Mouse (Mus musculus): Measurements from ENCODE around the gene Crot. TPM values are rescaled to one million over a fixed set of nuclear protein-coding genes. Genes with fewer than 3 reads are reported as not detected.
A peak's percentile ranks its signal among the peaks of the same experiment; 100 is the strongest.
"Not testable (repeated sequence)": the region's sequence is repeated elsewhere in the genome, so short reads cannot be mapped to it uniquely, and the experiment has no call there.

Crot gene
- polyA plus RNA-seq, 1 experiment from 2014 or later = 57.5 TPM

DNA sequence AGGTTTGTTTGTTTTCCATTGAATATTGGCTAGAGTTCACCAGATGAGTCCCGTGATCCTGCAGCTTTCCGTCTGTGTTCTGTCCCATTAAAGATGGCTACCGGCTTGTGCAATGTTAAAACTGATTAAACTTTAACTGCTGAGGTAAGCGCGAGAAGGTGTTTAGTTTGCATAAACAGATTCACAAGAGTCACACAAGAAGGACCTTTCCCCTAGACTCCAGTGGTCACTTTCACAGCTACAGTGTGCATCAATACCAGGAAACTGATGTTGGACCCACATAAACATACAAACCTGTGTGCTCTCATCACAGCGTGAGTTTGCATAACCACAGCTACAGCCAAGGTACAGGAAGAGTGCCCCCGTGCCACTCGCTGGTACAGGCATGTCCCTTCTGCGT lies 37.4 kb upstream of the Crot start:
- peak; percentile 15; the same call in 1 of the 2 replicates for ATAC-seq (ENCODE audit: low FRiP score, low TSS enrichment)
- WGBS = 79% methylated on average over 9 of the region's 9 CpGs
- no peaks in the 10 kb centered on the region for H3K9me3 ChIP-seq (ENCODE audit: low read length)

DNA sequence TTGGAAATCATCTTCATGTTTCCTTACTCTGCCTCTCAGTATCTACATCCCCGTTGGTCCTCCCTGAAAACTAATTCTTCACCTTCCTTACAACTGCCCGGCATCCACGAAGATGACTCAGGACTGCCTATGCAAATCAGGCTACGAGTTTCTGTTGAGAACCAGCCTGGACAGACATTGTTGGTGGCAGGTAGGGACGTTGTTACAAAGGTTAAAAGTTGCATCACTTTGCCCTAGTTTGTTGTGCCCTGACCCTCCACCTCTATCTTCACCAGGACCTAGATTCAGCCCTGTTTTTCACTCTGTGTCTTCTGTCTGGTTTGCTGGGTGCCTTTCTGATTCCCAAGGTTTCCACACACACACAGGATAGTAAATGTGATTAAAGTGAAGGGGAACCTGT lies 36.7 kb upstream of the Crot start:
- Histone ChIP-seq H3K27ac (ENCODE audit: low read length) (no peak overlapping the region), H3K9me3 (ENCODE audit: low read length) (no peaks in the 10 kb centered on the region), H3K4me1 (ENCODE audit: insufficient read depth, low read length) (no peaks in the 10 kb centered on the region), H3K36me3 (ENCODE audit: insufficient read depth, low read length) (no peaks in the 10 kb centered on the region), H3K4me2 (replicated peaks; ENCODE audit: low read depth, low read length) (no peak overlapping the region), H3K9ac (replicated peaks; ENCODE audit: low read length) (no peak overlapping the region), H3K27me3 (ENCODE audit: insufficient read depth, low read length) (no peaks in the 10 kb centered on the region), H3K4me3 (ENCODE audit: low read length) (no peak overlapping the region)
- 89% methylated on average over 5 of the region's 5 CpGs for WGBS
- no peak for ATAC-seq (ENCODE audit: low FRiP score, low TSS enrichment)

More for the DNA sequence above, 37.4 kb upstream of the Crot start:
- Histone ChIP-seq H3K4me2 (replicated peaks; ENCODE audit: low read depth, low read length) (no peak overlapping the region), H3K4me1 (ENCODE audit: insufficient read depth, low read length) (no peaks in the 10 kb centered on the region), H3K4me3 (ENCODE audit: low read length) (no peak overlapping the region), H3K9ac (replicated peaks; ENCODE audit: low read length) (no peak overlapping the region), H3K27ac (ENCODE audit: low read length) (no peak overlapping the region), H3K27me3 (ENCODE audit: insufficient read depth, low read length) (no peaks in the 10 kb centered on the region), H3K36me3 (ENCODE audit: insufficient read depth, low read length) (no peaks in the 10 kb centered on the region)

DNA sequence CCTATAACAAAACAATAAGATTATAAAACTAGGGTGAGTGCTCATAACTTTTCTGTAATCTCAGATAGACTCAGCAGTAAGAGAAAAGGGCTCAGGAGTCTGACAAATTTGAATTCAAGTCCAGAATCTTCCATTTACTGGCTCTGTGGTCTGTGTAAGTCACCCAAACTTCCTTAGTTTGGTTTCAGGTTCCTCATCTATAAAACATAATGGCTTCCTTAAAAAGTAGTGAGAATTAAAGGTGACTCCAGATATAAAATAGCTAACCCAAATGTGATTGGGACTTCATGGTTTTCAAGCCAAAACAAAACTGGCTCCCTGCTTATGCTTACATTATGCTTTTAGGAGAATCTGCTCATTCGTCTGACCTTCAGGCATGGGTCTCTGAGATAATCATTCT lies 35.5 kb upstream of the Crot start:
- no peak overlapping the region for H3K27ac ChIP-seq (ENCODE audit: low read length)
- 92% methylated on average over 1 of the region's 1 CpGs for WGBS

DNA sequence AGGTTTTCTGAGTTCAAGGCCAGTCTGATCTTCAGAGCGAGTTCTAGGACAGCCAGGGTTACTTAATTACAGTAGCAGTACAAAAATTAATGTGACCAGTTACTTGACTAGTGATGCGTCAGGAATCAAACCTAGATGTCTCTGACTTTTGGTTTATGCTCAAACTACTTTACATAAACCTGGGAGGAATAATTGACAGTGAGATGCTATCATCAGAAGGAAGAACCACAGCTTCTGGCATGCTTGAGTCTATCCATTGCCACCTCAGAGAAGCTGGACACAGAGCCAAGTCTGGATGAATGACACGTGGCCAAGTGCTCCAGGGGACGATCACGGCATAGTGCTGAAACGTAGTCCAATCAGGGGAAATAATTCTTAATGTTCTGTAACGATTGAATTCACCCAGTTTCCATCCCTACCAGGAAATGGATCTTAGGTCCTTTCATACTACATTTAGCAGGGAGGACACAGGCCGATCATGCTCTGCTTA lies 35.0 kb upstream of the Crot start:
- H3K27me3 ChIP-seq (ENCODE audit: insufficient read depth, low read length) = no peaks in the 10 kb centered on the region
- no peak overlapping the region for H3K4me2 ChIP-seq (replicated peaks; ENCODE audit: low read depth, low read length)
- no peak overlapping the region for H3K27ac ChIP-seq (ENCODE audit: low read length)
- no peak overlapping the region for H3K9ac ChIP-seq (replicated peaks; ENCODE audit: low read length)
- no peak for ATAC-seq (ENCODE audit: low FRiP score, low TSS enrichment)
- no peaks in the 10 kb centered on the region for H3K36me3 ChIP-seq (ENCODE audit: insufficient read depth, low read length)
- 75% methylated on average over 8 of the region's 8 CpGs for WGBS
- no peaks in the 10 kb centered on the region for H3K4me1 ChIP-seq (ENCODE audit: insufficient read depth, low read length)
- H3K9me3 ChIP-seq (ENCODE audit: low read length) = no peaks in the 10 kb centered on the region
- H3K4me3 ChIP-seq (ENCODE audit: low read length) = no peak overlapping the region

More for the DNA sequence above, 35.5 kb upstream of the Crot start:
- Histone ChIP-seq H3K27me3 (ENCODE audit: insufficient read depth, low read length) (no peaks in the 10 kb centered on the region), H3K9ac (replicated peaks; ENCODE audit: low read length) (no peak overlapping the region), H3K9me3 (ENCODE audit: low read length) (no peaks in the 10 kb centered on the region), H3K36me3 (ENCODE audit: insufficient read depth, low read length) (no peaks in the 10 kb centered on the region), H3K4me1 (ENCODE audit: insufficient read depth, low read length) (no peaks in the 10 kb centered on the region), H3K4me3 (ENCODE audit: low read length) (no peak overlapping the region), H3K4me2 (replicated peaks; ENCODE audit: low read depth, low read length) (no peak overlapping the region)
- no peak for ATAC-seq (ENCODE audit: low FRiP score, low TSS enrichment)

DNA sequence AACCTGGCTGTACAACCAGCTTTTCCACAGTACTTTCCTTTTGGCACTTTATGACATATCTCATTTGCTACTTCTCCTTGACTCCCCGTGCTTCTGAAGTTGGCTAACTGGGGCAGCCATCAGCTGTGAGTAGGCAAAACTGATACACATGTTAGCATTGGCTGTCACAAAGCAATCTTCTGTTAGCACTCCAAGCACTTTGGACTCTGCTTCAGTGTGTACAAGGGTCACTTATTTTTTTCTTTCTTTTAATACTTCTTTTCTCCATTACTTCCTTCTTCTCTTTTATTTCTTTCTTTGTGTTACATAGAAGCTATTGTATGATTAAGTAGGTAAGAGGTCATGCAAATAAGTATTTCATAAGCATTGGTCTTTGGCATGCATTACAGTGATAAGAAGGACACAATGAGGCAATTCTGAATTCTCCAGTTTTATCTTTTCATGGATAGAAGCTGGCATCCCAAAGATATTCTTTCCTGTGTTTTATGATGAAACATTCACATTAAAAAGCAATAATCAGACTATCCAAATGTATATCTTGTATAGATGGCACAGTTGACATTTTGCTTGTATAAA lies 31.2 kb upstream of the Crot start:
- Histone ChIP-seq H3K9ac (replicated peaks; ENCODE audit: low read length) (no peak overlapping the region), H3K36me3 (ENCODE audit: insufficient read depth, low read length) (no peaks in the 10 kb centered on the region), H3K4me3 (ENCODE audit: low read length) (no peak overlapping the region), H3K4me1 (ENCODE audit: insufficient read depth, low read length) (no peaks in the 10 kb centered on the region), H3K27ac (ENCODE audit: low read length) (no peak overlapping the region), H3K27me3 (ENCODE audit: insufficient read depth, low read length) (no peaks in the 10 kb centered on the region), H3K4me2 (replicated peaks; ENCODE audit: low read depth, low read length) (no peak overlapping the region), H3K9me3 (ENCODE audit: low read length) (no peaks in the 10 kb centered on the region)
- WGBS = 89% methylated on average over 1 of the region's 1 CpGs
- ATAC-seq (ENCODE audit: low FRiP score, low TSS enrichment) = no peak

DNA sequence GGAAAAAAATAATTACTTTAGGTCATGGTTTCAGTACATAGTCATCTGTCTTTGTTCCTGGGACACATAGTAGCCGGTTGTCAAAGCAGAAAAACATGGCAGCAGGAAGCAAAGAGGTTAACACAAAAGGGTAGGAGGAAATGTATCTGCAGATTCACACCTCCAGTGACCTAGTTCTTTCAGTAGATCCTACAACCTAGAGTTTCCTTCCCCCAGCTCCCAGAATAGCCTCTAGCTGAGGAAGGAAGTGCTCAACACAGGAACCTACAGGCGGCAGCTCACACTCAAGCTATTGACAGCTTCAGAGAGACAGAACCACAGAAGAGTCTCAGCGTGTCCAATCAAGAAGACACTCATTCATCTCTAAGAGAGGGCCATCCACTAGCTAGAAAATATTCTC lies 18.2 kb upstream of the Crot start:
- Histone ChIP-seq H3K27ac (ENCODE audit: low read length) (no peak overlapping the region), H3K4me1 (ENCODE audit: insufficient read depth, low read length) (no peaks in the 10 kb centered on the region), H3K27me3 (ENCODE audit: insufficient read depth, low read length) (no peaks in the 10 kb centered on the region), H3K9ac (replicated peaks; ENCODE audit: low read length) (no peak overlapping the region), H3K4me2 (replicated peaks; ENCODE audit: low read depth, low read length) (no peak overlapping the region), H3K9me3 (ENCODE audit: low read length) (no peaks in the 10 kb centered on the region), H3K4me3 (ENCODE audit: low read length) (no peak overlapping the region), H3K36me3 (ENCODE audit: insufficient read depth, low read length) (no peaks in the 10 kb centered on the region)
- WGBS = 67% methylated on average over 3 of the region's 3 CpGs
- ATAC-seq (ENCODE audit: low FRiP score, low TSS enrichment) = no peak

DNA sequence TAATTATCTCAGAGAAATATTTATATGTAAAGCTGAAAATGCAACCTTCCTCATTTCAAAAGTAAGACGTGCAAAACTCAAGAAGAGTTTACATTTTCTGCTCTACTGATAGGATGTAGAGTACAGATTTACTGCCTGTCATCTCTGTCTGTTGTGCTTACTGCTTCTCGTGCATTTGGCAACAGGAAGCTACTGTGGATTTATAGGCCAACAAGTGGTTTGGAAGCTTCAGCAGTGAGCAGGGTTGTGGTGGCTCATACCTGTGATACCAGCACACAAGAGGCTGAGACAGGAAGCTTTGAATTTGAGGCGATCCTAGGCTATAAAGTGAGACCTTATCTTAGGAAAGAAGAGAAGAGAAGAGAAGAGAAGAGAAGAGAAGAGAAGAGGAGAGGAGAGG lies 17.6 kb upstream of the Crot start:
- no peak for ATAC-seq (ENCODE audit: low FRiP score, low TSS enrichment)

DNA sequence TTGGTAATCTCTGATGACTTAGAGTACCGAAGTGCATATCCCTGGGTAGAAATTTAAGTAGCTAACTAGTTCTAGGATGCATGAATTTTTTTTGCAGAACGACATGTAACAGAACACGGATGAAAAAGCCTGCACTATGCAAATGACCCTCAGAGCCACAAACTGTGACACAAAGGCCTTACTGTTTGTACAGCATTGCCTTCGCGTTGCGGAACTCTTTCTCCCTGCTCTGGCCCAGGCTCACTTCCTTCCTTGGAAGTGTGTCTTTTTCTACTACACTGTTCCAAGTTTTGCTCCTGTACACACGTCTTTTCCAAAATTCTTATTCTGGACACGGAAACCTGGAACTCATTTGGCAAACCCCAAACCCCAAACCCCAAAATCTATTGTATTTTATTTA lies 14.2 kb upstream of the Crot start:
- Histone ChIP-seq H3K36me3 (ENCODE audit: insufficient read depth, low read length) (no peaks in the 10 kb centered on the region), H3K4me1 (ENCODE audit: insufficient read depth, low read length) (no peaks in the 10 kb centered on the region), H3K4me3 (ENCODE audit: low read length) (no peak overlapping the region), H3K4me2 (replicated peaks; ENCODE audit: low read depth, low read length) (no peak overlapping the region), H3K9ac (replicated peaks; ENCODE audit: low read length) (no peak overlapping the region), H3K27me3 (ENCODE audit: insufficient read depth, low read length) (no peaks in the 10 kb centered on the region), H3K27ac (ENCODE audit: low read length) (no peak overlapping the region), H3K9me3 (ENCODE audit: low read length) (no peaks in the 10 kb centered on the region)
- peak; percentile 39; the same call in 1 of the 2 replicates for ATAC-seq (ENCODE audit: low FRiP score, low TSS enrichment)
- WGBS = 58% methylated on average over 8 of the region's 8 CpGs

More for the DNA sequence above, 17.6 kb upstream of the Crot start:
- Histone ChIP-seq H3K4me2 (replicated peaks; ENCODE audit: low read depth, low read length) (no peak overlapping the region), H3K27me3 (ENCODE audit: insufficient read depth, low read length) (no peaks in the 10 kb centered on the region), H3K9me3 (ENCODE audit: low read length) (no peaks in the 10 kb centered on the region), H3K36me3 (ENCODE audit: insufficient read depth, low read length) (no peaks in the 10 kb centered on the region), H3K4me1 (ENCODE audit: insufficient read depth, low read length) (no peaks in the 10 kb centered on the region), H3K4me3 (ENCODE audit: low read length) (no peak overlapping the region), H3K27ac (ENCODE audit: low read length) (no peak overlapping the region), H3K9ac (replicated peaks; ENCODE audit: low read length) (no peak overlapping the region)
- 50% methylated on average over 3 of the region's 3 CpGs for WGBS

DNA sequence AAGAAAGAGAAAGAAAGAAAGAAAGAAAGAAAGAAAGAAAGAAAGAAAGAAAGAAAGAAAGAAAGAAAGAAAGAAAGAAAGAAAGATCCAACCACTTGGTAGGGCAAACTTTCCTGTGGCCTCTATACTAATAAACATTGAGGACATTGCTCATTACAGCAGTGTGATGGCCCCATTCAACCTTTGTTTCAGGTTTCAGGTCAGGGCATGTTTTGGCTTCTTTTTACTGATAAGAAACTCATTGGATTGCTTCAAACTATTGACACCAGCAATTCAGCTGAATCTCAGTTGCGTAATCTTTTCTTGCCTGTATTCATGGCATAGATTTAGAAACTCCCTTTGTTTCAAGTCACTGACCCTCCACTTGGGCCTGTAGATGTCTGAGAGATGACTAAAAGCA lies 13.0 kb upstream of the Crot start:
- 84% methylated on average over 1 of the region's 1 CpGs for WGBS
- ATAC-seq (ENCODE audit: low FRiP score, low TSS enrichment) = no peak
- no peaks in the 10 kb centered on the region for H3K4me1 ChIP-seq (ENCODE audit: insufficient read depth, low read length)

DNA sequence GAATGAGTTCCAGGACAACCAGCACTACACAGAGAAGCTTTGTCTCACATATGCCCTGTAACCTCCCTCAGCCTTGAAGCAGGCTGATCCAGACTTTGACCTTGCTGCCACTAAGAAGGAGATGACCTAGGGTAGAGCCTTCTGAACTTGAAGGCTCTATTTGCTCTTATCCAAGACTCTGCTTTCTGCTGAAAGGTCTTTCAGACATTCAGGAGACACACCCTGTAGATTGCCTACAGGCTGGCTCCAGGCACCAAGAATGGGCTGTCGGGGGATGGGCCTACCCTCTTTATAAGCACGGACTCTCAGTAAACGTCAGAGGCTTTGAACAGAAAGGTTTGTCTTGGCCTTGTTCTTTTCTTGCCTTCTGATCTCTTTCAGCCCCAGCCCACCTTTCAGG lies 9.5 kb upstream of the Crot start:
- WGBS = 73% methylated on average over 3 of the region's 3 CpGs
- not testable (repeated sequence) for ATAC-seq (ENCODE audit: low FRiP score, low TSS enrichment); H3K4me2 ChIP-seq (replicated peaks; ENCODE audit: low read depth, low read length); H3K9ac ChIP-seq (replicated peaks; ENCODE audit: low read length); H3K4me3 ChIP-seq (ENCODE audit: low read length); H3K27me3 ChIP-seq (ENCODE audit: insufficient read depth, low read length); H3K36me3 ChIP-seq (ENCODE audit: insufficient read depth, low read length); H3K4me1 ChIP-seq (ENCODE audit: insufficient read depth, low read length); H3K27ac ChIP-seq (ENCODE audit: low read length); H3K9me3 ChIP-seq (ENCODE audit: low read length)

More for the DNA sequence above, 13.0 kb upstream of the Crot start:
- H3K27me3 ChIP-seq (ENCODE audit: insufficient read depth, low read length) = no peaks in the 10 kb centered on the region
- H3K27ac ChIP-seq (ENCODE audit: low read length) = no peak overlapping the region
- no peak overlapping the region for H3K4me2 ChIP-seq (replicated peaks; ENCODE audit: low read depth, low read length)
- H3K4me3 ChIP-seq (ENCODE audit: low read length) = no peak overlapping the region
- no peak overlapping the region for H3K9ac ChIP-seq (replicated peaks; ENCODE audit: low read length)
- no peaks in the 10 kb centered on the region for H3K9me3 ChIP-seq (ENCODE audit: low read length)
- H3K36me3 ChIP-seq (ENCODE audit: insufficient read depth, low read length) = no peaks in the 10 kb centered on the region
